Mouse (Mus musculus) fibroblast of lung, adult 2 months (primary cell): ENCODE measurements around the gene Atp8a1.

Source experiments
- DNase-seq: peaks from one replicate; pipeline ENCODE4 v3.0.0-alpha.2; 2011; ENCODE audit warnings: low read depth

The Atp8a1 gene

DNA sequence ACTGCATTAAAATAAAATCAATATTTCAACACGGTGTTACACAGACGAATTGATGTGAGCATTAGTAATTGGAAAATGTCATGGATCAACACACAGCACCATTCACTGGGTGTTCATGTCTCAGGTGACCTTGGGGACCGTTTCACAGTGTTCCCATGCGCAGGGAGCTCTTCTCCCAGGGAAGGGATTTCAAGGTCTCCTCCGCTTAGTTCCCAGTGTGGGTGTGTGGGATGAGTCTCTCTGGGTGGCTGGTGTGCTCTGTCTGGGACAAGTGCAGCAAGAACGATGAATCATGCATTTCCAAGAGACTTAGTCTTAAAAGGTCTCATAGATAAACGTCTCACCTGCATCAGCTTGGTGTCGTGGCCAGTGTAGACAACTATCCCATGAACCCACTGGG is 78.5 kb downstream of the Atp8a1 start:
- no peak for DNase-seq

DNA sequence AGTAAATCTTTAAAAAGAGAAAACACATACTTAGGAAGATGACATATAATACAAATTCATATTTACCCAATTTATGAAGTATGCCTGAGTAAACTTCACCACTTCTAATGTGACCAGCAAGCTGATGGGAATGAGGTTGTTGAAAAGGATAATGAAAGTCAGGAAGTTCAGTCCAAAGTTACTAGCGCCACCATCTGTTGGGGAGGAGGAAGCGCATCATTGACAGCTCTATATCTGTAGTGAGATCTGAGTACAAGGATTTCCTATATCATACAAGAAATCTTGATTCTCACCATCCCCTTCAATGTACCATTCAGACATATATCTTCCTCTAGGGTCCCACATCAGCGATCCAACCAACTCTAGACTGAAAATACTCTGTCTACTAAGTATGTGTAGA is 82.4 kb downstream of the Atp8a1 start:
- DNase-seq, result no peak

DNA sequence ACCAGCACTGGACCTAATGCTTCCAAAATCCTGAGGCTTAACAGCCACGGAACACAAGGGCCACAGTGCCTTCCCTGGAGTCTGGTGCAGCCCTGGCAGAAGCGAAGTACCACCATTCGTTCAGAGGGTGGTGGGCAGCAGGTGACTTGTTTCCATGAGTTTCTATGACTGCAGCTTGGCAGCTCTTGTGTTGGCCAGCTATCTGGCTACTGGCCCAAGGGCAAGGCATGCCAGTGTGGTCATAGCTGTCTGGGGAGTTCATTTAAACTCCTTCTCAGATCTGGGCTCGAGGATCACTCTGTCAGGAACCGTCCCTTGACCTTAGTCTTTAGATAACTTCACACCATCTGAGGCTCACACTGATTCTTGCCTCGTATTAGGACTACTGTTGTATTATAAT is 89.1 kb downstream of the Atp8a1 start:
- no peak for DNase-seq

DNA sequence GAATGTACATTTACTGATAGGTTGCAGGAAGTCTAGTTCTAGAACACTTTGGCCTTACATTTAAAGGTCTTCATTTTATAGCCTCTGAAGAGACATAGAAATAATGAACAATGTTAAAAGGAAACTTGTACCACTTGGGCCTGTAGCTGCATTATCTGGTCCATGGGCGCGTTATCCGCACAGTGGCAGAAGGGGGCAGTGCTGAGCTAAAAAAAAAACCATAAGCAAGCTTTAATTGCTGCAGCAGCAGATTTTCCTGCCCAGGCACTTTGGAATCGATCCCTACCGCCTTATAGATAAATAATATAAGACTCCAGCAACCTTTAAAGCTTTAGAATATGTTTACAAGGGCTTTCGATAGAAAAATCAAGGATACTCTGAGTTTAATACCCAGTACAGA is 91.1 kb downstream of the Atp8a1 start:
- DNase-seq, result no peak

DNA sequence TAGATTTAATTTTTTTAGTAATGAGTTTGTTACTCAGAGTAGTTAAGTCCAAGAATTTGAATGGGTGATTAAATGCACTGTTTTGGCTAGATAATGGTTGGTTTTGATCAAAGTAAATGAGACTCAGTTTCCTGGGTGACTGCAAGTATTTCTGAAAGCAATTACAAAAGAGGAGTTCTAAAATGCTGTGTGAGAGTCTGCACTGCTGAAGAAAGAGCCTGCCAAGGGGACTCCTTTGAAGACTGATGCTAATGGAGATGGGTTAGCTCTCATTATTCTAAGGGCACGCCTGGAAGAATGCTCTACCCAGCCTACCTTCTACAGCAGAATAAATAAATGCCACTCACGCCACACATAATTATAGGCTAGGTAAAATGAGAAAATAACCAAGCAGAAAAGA is 94.2 kb downstream of the Atp8a1 start:
- no peak for DNase-seq

DNA sequence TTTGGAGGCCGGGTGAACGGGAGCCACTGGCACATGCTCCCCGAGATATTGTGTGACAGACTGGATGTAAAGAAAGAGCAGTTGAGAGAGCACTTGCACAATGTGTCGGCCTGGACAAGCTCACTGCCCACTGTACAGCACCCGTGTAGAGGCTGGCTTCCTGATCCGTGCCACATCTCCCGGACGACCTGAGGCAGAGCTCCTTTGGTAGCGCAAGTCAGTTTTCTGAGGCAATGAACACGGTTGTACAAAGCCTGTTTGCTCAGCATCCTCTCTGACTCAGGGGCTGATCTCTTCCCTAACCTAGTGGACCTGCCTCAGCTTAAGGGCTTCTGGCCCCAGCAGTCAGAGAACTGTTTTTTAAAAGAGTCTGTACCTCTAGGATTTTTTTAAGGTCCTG is 94.6 kb downstream of the Atp8a1 start:
- DNase-seq, result no peak

DNA sequence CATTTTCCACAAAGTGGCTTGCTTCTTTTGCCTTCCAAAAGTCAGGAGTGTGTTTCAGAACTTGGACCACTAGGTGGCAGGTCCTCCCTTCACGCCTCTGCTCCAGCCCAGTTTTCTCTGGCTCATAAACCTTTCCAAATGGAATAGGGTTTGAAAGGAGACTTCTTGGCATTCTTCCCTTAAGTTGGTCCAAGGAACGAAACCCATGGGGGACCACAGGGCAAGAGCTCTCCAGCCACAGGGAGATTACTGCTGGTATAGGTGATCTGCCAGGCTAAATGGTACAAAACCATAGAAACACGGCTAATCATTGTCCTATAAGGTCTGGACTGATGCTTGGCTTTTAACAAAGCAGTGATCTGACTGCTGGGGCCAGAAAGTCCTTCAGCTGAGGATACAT is 95.2 kb downstream of the Atp8a1 start:
- no peak for DNase-seq

DNA sequence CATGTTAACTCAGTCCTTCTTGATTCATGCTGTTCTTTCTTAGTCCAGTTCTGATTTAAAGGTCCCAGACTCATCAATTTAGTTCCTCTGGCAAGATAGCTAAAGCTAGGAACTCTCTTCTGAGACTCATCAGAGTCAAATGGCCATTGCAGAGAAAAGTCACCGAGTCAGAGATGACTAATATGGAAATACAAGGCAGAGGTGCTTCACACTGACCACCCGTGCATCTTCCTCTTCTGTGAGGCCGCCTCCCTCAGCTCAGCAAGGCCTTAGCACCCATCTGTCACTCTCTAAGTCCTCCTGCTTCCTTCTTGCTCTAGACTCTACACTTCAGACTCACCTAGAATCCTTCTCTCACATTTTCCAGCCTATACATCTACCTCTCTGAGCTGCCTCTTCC is 108.0 kb downstream of the Atp8a1 start:
- no peak for DNase-seq

DNA sequence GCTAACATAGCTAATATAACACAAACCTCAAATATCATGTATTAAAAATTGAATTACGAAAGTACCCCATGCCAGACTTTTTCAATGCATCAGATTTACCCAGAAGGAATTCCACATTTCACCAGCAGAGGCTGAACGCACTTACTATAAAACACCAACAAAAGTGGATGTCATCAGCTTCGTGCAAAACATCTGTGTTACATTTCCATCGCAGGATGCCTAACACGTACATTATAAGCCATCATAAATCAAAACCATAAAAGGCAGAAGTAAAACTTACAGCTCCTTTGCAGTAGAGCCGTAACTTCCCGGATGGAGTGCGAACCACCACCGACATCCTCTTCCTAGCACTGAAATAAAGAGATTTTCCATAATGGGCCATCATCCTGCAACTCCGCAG is 109.1 kb downstream of the Atp8a1 start:
- DNase-seq, result no peak

DNA sequence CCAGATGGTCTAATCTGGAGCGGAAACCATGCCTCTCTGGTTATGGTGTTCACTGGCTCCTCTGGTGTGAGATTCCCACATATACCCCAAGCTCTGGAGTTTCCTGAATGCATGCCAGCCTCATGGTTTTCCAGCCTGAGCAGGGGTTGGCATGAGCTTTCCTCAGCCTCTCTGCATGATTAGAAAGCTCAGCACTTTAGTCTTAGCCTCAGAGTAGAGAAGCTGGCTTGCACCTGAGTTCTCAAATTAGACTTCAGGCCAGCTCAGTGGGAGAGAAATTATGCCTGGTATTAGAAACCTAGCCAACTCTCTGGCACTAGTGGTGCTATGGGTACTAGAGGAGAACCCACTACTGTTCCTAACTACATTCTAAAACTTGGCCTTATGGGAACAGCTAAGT is 111.5 kb downstream of the Atp8a1 start:
- no peak for DNase-seq

DNA sequence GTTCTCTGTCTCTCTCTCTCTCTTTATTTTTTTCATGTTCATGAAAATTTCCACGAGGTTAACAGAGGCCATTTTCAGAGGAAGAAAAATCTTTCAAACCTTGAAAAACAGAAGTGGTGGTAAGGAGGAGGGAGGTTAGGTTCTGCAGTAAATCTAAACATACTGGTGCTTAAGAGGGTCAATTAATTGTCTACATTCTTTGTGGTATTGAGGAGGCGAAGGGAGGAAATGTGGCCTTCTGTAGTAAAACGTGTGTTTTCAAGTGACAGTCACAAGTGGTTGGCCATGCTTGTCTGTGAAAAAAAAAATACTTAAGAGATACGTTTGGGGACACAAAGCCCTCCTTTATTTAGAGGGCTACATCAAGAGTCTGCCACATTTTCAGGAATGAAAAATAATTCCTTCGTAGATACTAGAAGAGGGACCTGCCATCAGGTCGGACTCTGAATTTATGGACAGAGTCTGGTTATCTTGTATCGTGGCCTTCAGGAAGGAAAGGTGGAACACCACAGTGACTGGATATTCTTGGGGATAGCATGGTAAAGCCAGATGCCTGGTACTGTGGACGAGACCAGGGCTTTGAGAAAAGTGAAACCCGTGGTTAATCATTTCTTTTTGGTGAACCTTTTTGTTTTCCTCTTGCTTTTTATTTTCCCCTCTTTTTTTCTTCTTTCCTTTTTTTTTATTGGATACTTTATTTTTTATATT is 113.5 kb downstream of the Atp8a1 start:
- no peak for DNase-seq

DNA sequence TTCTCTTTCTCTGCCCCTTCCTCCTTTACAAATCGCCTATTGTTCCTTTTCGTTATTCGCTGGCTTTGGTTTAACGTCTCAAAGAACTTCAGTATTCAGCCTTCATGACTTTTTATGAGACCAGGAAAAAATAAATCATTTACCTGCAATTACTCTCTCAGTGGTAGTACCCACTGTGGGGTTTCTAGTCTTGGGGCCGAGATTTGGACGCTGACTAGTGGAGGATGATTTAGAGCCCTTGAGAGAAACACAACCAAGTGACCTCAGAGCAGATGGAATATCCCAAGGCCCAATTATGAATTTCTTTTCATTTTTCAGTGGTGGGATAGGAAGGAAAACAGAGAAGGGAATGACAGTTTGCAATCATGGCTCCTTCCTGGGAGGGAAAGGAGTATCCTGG is 114.1 kb downstream of the Atp8a1 start:
- DNase-seq, result no peak

DNA sequence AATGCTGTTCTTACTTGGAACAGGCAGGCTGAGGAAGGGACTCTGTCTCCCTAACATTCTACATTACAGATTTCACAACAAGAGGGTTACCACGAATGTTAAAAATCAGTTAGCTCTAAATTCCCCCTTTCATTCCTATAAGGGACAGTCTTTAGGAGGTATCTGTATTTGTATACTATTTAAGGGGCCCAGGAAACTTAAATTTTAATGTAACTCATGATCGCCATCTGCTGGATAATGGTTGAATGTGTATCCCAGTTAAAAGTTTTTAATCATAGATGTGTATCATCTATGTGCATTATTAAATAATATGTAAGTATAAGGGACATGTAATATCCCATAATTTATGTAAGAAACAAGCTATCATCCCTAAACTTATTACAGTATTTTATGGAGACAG is 119.5 kb downstream of the Atp8a1 start:
- DNase-seq, result no peak

DNA sequence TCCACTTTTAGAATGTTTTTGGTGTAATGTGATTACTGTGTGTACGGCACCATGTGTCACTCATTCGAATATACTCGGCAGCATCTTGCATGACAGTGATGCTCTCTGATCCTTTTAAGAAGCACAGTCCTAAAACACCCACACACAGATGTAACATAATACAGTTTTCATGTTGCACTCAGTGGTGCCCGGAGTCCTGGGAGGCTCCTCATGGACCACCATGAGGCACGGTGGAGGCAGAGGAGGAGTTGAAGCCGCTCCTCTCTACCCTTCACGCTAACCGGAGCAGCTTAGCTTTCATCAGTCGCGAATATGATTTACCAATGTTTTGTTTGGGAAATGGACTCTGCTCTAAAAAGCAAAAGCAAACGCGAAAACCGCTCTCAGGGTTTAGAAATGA is 120.4 kb downstream of the Atp8a1 start:
- DNase-seq, result no peak

DNA sequence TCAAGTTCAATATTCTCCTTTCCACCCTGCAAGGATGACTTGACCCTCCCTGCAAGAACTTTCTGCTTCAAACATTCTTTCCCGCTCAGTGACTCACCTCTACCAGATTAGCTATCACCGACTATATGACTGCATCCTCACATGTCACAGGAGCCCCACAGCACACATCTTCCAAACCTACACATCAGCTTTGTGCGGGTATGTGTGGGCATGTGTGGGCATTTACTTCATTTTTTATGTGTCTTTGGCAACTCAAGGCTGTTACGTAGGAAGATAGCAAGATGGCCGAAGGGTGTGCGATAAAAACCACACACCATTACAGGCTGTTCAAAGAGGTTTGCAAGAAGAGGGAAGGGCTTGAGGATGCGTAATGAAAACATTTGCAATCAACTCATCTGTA is 145.6 kb downstream of the Atp8a1 start:
- DNase-seq, result no peak

DNA sequence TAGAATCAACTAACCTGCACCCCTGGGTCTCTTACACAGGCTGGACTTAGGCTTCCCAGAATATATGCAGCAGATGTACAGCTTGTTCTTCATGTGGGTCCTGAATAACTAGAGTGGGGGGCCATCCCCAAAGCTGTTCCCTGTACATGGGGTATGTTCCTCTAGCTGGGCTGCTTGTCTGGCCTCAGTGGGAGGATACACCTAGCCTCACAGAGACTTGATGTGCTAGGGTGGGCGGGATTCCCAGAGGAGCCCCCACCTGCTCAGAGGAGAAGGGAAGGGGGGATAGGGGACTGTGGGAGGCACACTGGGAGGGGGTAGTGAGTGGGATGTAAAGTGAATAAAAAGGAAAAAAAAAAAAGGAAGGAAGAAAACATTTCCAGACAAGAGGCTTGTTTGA is 147.8 kb downstream of the Atp8a1 start:
- DNase-seq, result no peak

DNA sequence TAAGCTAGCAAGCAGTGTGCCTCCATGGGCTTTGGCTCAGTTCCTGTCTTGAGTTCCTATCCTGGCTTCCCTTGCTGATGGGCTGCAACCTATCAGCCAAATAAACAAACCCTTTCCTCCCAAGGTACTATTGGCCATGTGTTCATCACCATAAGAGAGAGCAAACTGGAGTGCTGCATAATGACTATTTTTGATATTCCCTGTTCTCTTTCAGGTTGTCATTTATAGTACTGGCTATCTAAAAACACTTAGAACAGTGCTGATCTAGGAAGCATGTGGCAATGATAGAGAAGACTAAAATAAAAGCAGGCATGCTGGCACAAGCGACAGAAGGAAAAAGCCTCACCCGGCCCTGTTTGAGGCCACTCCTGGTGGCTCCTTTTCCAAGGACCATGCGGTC is 149.1 kb downstream of the Atp8a1 start:
- no peak for DNase-seq

DNA sequence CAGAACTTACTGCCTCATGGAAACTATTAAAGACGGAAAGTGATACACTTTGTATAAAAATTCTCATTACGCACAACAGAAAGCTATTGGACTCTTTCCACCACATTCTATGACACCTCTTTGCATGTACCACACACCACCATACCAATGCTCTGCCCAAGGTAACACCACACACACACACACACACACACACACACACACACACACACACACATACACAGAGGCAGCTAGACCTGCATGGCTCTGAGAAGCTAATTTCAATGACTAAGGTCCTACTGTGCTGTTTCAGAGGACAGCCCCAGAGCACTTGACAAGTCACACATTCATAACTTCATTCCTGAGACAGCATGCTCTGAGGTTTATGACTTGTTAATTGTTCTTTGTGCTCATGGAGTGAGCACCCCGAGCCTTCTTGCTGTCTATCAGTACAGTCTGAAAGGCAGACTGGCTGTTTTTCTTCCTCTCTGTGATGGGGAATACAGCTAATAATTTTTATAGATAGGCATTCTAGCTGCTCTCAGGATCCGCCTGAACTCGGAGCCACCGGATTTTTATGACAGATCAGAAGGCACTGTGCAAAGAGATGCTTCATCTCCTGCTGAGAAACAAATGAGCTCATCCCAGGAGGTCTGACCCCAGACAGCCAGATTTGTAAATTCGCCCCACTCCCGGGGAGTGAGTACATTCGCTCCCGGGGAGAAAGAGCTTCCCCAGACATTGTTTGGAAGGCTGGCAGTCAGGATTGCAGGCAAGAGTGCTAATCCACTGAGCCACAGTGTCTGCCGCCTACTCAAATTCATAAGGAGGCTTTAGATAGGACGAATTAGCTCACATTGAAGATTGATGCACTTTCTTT is 150.3 kb downstream of the Atp8a1 start:
- no peak for DNase-seq

DNA sequence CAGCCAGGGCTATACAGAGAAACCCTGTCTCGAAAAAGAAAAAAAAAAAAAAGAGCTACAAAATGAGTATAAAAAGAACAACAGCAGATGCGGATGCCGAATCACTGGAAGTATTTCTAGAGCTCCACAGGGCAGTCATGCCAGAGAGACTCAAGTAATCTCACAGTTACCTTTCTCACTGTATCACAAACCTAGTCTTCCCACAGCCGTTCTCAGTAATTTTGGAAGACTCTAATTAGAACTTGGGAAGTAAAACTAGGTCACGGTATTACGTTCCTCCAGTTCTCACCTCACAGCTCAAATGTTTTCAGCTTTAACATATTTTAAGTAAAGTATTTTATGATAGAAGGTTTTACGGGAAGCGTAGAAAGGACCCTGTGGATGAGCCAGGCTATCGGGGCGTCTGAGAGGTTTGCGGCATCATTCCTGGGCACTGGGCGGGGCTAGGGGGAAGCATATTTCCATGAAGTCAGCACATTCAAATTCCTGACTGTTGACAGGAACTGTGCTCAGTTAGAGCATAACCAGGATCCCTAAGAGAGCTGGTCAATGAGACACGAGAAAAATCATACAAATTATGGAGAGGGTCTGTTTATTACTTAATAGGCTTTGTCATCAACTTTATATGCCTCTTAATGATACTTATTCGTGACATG is 152.1 kb downstream of the Atp8a1 start:
- DNase-seq, result no peak

DNA sequence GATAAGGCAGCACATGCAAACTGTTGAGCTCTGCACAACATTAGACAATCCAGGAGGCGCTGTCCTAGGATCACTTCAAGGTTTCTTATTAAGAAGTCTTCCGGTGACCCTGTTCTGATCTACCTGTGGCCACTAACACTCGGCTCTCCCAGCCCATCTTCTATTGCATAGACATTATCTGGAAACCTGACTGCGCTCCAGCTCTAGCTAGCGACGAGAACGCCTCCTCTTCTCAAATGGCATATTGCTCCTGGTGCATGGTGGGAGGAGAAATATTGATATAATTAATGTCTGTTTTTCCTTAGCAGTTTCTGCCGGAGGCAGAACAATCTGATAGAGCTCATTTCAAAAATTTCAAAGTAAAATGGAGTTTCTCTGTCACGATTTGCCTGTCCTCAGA is 156.9 kb downstream of the Atp8a1 start:
- no peak for DNase-seq

DNA sequence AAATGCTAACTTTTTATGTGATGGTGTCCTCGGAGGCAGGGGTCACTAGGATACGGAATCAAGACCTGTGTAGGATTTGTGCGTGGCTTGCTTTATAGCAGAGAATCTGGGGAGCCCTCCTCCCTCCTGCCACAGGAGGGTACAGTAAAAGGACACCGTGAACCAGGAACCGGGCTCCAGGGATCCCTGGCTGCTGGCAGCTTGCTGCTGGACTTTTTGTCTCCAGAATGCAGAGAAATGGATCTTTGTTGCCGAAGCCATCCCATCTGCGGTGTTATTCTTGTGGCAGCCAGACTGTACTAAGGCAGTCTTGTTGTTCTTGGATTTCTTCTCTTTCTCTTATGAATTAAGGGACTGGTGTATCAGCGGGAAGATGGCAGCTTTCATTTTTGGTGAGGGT is 159.2 kb downstream of the Atp8a1 start:
- no peak for DNase-seq

DNA sequence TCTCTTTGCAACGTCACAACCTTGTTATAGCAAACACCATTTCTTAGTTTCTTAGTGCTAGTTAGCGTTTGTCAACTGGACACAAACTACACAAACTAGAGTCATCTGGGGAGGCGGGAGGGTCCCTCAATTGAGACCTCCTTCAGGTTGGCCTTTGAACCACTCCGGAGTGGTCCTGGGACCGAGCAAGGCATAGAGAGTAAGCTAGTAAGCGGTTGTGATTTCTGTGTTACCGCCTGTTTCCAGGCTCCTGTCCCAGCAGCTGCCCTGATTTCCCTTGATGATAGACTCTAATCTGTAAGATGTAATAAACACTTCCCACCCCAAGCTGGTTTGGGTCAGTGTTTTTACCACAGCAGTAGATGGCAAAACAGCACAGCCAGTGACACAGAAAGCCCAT is 161.3 kb downstream of the Atp8a1 start:
- DNase-seq, result no peak

DNA sequence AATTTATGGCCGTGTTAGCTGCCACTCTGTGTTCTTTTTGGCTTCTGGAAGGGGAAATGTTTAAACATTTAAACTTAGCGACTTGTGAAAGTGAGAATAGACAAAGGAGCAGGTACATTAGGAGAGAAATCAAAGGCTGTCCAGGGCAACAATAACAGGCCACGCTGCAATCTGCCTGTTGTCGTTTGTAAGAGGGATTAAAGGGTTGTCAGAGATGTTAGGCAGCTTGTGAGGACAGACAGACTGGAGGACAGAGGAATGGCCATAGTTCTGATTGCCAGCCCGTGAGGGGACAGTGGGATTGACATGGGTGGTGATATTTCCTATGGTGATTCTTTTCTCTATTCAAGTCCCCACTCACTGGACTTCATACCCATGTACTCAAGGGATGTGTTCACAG is 161.8 kb downstream of the Atp8a1 start:
- DNase-seq, result no peak
